Mouse (Mus musculus): ENCODE data around the gene Wipf1. TPM values are rescaled to one million over a fixed set of nuclear protein-coding genes. Genes with fewer than 3 reads are reported as not detected.

Gene Wipf1
- polyA plus RNA-seq, 1 experiment = 13.7 TPM

DNA sequence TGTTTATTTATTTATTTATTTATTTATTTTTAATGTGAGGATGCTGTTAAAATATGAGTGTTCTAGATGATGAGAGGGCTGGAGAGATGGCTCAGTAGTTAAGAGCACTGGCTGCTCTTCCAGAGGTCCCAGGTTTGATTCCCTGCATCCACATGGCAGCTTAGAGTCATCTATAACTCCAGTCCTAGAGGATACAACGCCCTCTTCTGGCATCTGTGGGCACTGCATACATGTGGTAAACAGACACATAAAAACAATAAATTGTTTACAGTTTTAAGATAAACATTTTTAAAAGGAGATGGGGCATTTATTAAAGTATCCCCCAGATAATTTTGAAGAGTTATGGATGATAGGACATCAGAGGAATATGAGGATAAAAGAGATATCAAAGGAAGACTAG, 10.2 kb upstream of the Wipf1 start:
- TF ChIP-seq MAX (IDR thresholded peaks at IDR 0.05; ENCODE audit: low read depth) (no peak), POLR2A (IDR thresholded peaks at IDR 0.05; ENCODE audit: insufficient read length, low read depth) (no peak), REST (IDR thresholded peaks at IDR 0.05; ENCODE audit: insufficient read depth, insufficient read length) (no peak), MYOG (IDR thresholded peaks at IDR 0.05; ENCODE audit: control insufficient read depth in 1 of 3, insufficient read depth in 1 of 3, insufficient read length in 2 of 3, low read depth in 2 of 3) (no peak), USF1 (IDR thresholded peaks at IDR 0.05; ENCODE audit: low read depth) (no peak), SRF (IDR thresholded peaks at IDR 0.05; ENCODE audit: control insufficient read depth, insufficient read length, low read depth) (no peak), E2F4 (IDR thresholded peaks at IDR 0.05; ENCODE audit: insufficient read depth) (no peak), CEBPB (IDR thresholded peaks at IDR 0.05; ENCODE audit: insufficient read depth, poor library complexity, severe bottlenecking) (no peak), MYOD1 (IDR thresholded peaks at IDR 0.05; ENCODE audit: control insufficient read depth in 1 of 3, insufficient read length in 2 of 3, low read depth in 2 of 3) (no peak)
- Histone ChIP-seq H3ac (ENCODE audit: control insufficient read depth, insufficient read length) (no peak overlapping the region), H3K36me3 (ENCODE audit: control insufficient read depth, insufficient read depth) (no peaks in the 10 kb centered on the region), H3K4me3 (no peak overlapping the region), H3K4me2 (ENCODE audit: low read depth) (no peak overlapping the region), H3K79me2 (ENCODE audit: control insufficient read depth, insufficient read depth) (no peaks in the 10 kb centered on the region), H3K27me3 (ENCODE audit: control insufficient read depth, insufficient read depth, insufficient read length) (no peaks in the 10 kb centered on the region)

DNA sequence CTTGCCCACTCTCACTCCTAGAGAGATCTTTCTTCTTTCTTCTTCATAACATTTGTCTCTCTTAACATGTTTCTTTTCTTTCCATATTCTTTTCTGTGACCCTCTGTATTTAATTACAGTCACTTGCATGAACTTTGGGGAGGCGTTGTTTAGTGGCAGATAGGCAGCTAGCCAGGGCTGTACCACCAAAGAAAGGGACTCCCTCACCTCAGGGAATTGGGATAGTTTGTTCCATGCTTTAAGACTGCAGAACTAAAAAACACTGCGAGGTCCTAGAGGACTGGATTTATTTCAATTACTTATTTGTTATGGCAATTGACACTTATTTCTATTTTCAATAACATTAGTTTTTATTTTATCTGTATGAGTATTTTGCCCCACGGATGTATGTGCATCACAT, 9.6 kb upstream of the Wipf1 start:
- TF ChIP-seq POLR2A (IDR thresholded peaks at IDR 0.05; ENCODE audit: insufficient read length, low read depth) = no peak
- TF ChIP-seq MYOG (IDR thresholded peaks at IDR 0.05; ENCODE audit: control insufficient read depth in 1 of 3, insufficient read depth in 1 of 3, insufficient read length in 2 of 3, low read depth in 2 of 3) = no peak
- no peak for TF ChIP-seq MYOD1 (IDR thresholded peaks at IDR 0.05; ENCODE audit: control insufficient read depth in 1 of 3, insufficient read length in 2 of 3, low read depth in 2 of 3)
- TF ChIP-seq REST (IDR thresholded peaks at IDR 0.05; ENCODE audit: insufficient read depth, insufficient read length) = no peak
- no peak for TF ChIP-seq TCF12 (IDR thresholded peaks at IDR 0.05; ENCODE audit: insufficient read depth, poor library complexity, severe bottlenecking)
- no peak for TF ChIP-seq TCF3 (IDR thresholded peaks at IDR 0.05; ENCODE audit: insufficient read length, low read depth)
- TF ChIP-seq POLR2AphosphoS2 (IDR thresholded peaks at IDR 0.05; ENCODE audit: insufficient read length, low read depth) = no peak
- no peak for TF ChIP-seq SRF (IDR thresholded peaks at IDR 0.05; ENCODE audit: control insufficient read depth, insufficient read length, low read depth)
- no peak for TF ChIP-seq E2F4 (IDR thresholded peaks at IDR 0.05; ENCODE audit: insufficient read depth)
- no peak for TF ChIP-seq MAX (IDR thresholded peaks at IDR 0.05; ENCODE audit: low read depth)
- no peak for TF ChIP-seq USF1 (IDR thresholded peaks at IDR 0.05; ENCODE audit: low read depth)
- no peak for TF ChIP-seq CEBPB (IDR thresholded peaks at IDR 0.05; ENCODE audit: insufficient read depth, poor library complexity, severe bottlenecking)
- H3K36me3 ChIP-seq (ENCODE audit: control insufficient read depth, insufficient read depth) = no peaks in the 10 kb centered on the region
- no peak overlapping the region for H3K4me2 ChIP-seq (ENCODE audit: low read depth)
- H3K27me3 ChIP-seq (ENCODE audit: control insufficient read depth, insufficient read depth, insufficient read length) = no peaks in the 10 kb centered on the region
- no peak overlapping the region for H3K4me3 ChIP-seq
- H3K79me2 ChIP-seq (ENCODE audit: control insufficient read depth, insufficient read depth) = no peaks in the 10 kb centered on the region
- no peak overlapping the region for H3ac ChIP-seq (ENCODE audit: control insufficient read depth, insufficient read length)

DNA sequence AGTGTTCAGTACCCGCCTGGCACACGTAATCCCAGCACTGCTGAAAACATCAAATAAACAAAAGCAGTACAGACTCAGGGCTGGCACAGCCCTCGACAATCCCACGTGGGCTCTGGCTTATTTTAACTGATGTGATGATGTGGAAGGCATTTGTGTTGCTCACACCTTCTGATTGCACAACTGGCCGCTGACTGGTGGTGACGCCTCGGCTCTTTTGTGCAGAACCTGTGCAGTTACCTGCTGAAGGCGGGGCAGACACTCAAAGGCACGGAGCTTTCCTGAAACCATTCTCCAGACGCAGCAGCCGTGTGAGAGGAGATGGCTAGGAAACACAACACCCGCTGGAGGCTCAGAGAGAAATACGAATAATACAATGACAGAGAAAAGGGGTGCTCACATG, 9.1 kb upstream of the Wipf1 start:
- Histone ChIP-seq H3ac (ENCODE audit: control insufficient read depth, insufficient read length) (no peak overlapping the region), H3K4me3 (no peak overlapping the region), H3K79me2 (ENCODE audit: control insufficient read depth, insufficient read depth) (no peaks in the 10 kb centered on the region), H3K36me3 (ENCODE audit: control insufficient read depth, insufficient read depth) (no peaks in the 10 kb centered on the region), H3K4me2 (ENCODE audit: low read depth) (no peak overlapping the region), H3K27me3 (ENCODE audit: control insufficient read depth, insufficient read depth, insufficient read length) (no peaks in the 10 kb centered on the region)
- TF ChIP-seq CEBPB (IDR thresholded peaks at IDR 0.05; ENCODE audit: insufficient read depth, poor library complexity, severe bottlenecking) (no peak), POLR2A (IDR thresholded peaks at IDR 0.05; ENCODE audit: insufficient read length, low read depth) (no peak), MYOG (IDR thresholded peaks at IDR 0.05; ENCODE audit: control insufficient read depth in 1 of 3, insufficient read depth in 1 of 3, insufficient read length in 2 of 3, low read depth in 2 of 3) (no peak), E2F4 (IDR thresholded peaks at IDR 0.05; ENCODE audit: insufficient read depth) (no peak), TCF12 (IDR thresholded peaks at IDR 0.05; ENCODE audit: insufficient read depth, poor library complexity, severe bottlenecking) (no peak), MYOD1 (IDR thresholded peaks at IDR 0.05; ENCODE audit: control insufficient read depth in 1 of 3, insufficient read length in 2 of 3, low read depth in 2 of 3) (no peak), REST (IDR thresholded peaks at IDR 0.05; ENCODE audit: insufficient read depth, insufficient read length) (no peak), MAX (IDR thresholded peaks at IDR 0.05; ENCODE audit: low read depth) (no peak), POLR2AphosphoS2 (IDR thresholded peaks at IDR 0.05; ENCODE audit: insufficient read length, low read depth) (no peak), USF1 (IDR thresholded peaks at IDR 0.05; ENCODE audit: low read depth) (no peak), TCF3 (IDR thresholded peaks at IDR 0.05; ENCODE audit: insufficient read length, low read depth) (no peak), SRF (IDR thresholded peaks at IDR 0.05; ENCODE audit: control insufficient read depth, insufficient read length, low read depth) (no peak)

DNA sequence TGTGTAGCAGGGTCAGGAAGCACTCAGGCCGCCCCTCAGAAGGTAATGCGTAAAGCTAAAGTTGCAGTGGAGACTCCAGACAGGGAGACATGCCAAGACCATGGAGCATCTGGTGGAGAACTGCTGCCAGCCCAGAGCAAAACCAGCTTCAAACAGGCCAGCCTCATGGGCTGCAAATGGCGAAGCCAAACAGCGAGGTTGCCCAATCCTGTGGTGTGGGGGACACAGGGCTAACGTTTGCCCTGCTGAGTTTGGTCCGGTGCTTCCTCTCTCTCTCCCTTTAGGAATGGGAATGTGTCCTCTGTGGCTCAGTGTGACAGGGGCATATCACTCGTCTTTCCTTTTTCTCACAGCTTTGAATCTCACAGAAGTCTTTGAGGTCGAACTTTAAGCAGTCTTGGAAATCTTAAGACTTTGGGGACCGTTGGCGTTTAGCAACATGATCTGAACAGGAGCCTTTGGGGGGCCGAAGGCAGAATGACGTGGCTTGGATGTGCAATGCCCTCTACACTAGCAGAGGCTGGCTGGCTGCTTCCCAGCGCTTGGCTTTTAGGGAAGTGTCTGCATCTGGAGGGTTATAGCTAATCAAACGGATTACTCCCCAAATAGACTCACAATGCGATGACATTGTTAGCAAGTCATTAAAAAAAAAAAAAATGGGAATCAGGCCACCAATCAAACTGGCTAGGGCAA, 6.7 kb upstream of the Wipf1 start:
- H3K36me3 ChIP-seq (ENCODE audit: control insufficient read depth, insufficient read depth) = no peaks in the 10 kb centered on the region
- no peaks in the 10 kb centered on the region for H3K79me2 ChIP-seq (ENCODE audit: control insufficient read depth, insufficient read depth)
- no peak overlapping the region for H3K4me3 ChIP-seq
- no peak overlapping the region for H3K4me2 ChIP-seq (ENCODE audit: low read depth)
- no peak overlapping the region for H3ac ChIP-seq (ENCODE audit: control insufficient read depth, insufficient read length)
- TF ChIP-seq REST (IDR thresholded peaks at IDR 0.05; ENCODE audit: insufficient read depth, insufficient read length) (no peak), SRF (IDR thresholded peaks at IDR 0.05; ENCODE audit: control insufficient read depth, insufficient read length, low read depth) (no peak)
- no peaks in the 10 kb centered on the region for H3K27me3 ChIP-seq (ENCODE audit: control insufficient read depth, insufficient read depth, insufficient read length)

DNA sequence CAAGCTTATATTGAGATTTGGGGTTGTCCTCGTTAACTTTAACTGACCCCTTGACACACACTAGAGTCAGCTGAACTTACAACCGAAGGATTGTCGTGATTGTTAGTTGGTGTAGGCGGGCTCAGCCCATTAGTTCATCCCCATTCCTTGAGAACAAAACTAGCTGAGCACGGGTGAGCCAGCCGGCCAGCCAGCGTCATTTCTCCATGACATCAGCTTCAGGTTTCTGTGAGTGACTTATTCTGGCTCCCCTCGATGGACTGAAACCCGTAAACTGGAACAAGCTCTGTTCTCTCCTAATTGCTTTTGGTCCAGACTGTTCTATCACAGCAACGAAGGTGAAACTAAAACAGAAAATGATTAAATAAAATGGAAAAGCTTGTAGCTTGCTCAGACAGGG, 5.2 kb upstream of the Wipf1 start:
- Histone ChIP-seq H3K4me3 (no peak overlapping the region), H3ac (ENCODE audit: control insufficient read depth, insufficient read length) (no peak overlapping the region), H3K36me3 (ENCODE audit: control insufficient read depth, insufficient read depth) (no peaks in the 10 kb centered on the region), H3K4me2 (ENCODE audit: low read depth) (no peak overlapping the region), H3K27me3 (ENCODE audit: control insufficient read depth, insufficient read depth, insufficient read length) (no peaks in the 10 kb centered on the region), H3K79me2 (ENCODE audit: control insufficient read depth, insufficient read depth) (peaks cover 8% of the 10 kb centered on the region)
- TF ChIP-seq E2F4 (IDR thresholded peaks at IDR 0.05; ENCODE audit: insufficient read depth) (no peak), USF1 (IDR thresholded peaks at IDR 0.05; ENCODE audit: low read depth) (no peak), MAX (IDR thresholded peaks at IDR 0.05; ENCODE audit: low read depth) (no peak), MYOD1 (IDR thresholded peaks at IDR 0.05; ENCODE audit: control insufficient read depth in 1 of 3, insufficient read length in 2 of 3, low read depth in 2 of 3) (no peak)
